Mouse (Mus musculus) kidney, adult 8-10 months (tissue): Measurements from ENCODE around the gene Lalba.
"Not testable (repeated sequence)": the region's sequence is repeated elsewhere in the genome, so short reads cannot be mapped to it uniquely, and the experiment has no call there.

Experiments
- DNase-seq, 2 experiments: peaks; one replicate each; pipeline ENCODE4 v3.0.0; 2022

Gene Lalba

GRCm38 (mm10) chr15:98482701-98483100, at the start of gene Lalba:
TSS of gene Lalba (minus strand) at chr15:98482721.
- no peak for DNase-seq

GRCm38 (mm10) chr15:98532281-98532680, 49.8 kb upstream of the Lalba start:
- DNase-seq, result no peak

- no peak for DNase-seq
These were observed 45.6 kb upstream of the Lalba start for GRCm38 (mm10) chr15:98528066-98528563.

GRCm38 (mm10) chr15:98527056-98527771, 44.7 kb upstream of the Lalba start:
- no peak for DNase-seq

- DNase-seq, result no peak
These were observed 43.5 kb upstream of the Lalba start for GRCm38 (mm10) chr15:98526057-98526456.

GRCm38 (mm10) chr15:98521245-98521644, 38.7 kb upstream of the Lalba start:
- no peak for DNase-seq

GRCm38 (mm10) chr15:98517380-98518355, 35.1 kb upstream of the Lalba start:
- DNase-seq, result peak; percentile 31 to 65

GRCm38 (mm10) chr15:98514845-98515244, 32.3 kb upstream of the Lalba start:
- not testable (repeated sequence) for DNase-seq

GRCm38 (mm10) chr15:98514146-98514545, 31.6 kb upstream of the Lalba start:
- no peak for DNase-seq

- DNase-seq, result not testable (repeated sequence)
These were observed 31.2 kb upstream of the Lalba start for GRCm38 (mm10) chr15:98513676-98514075.

GRCm38 (mm10) chr15:98512799-98513321, 30.3 kb upstream of the Lalba start:
- DNase-seq, result peak; percentile 46 to 50

GRCm38 (mm10) chr15:98512232-98512631, 29.7 kb upstream of the Lalba start:
- no peak for DNase-seq

GRCm38 (mm10) chr15:98511386-98511928, 28.9 kb upstream of the Lalba start:
- no peak for DNase-seq

- DNase-seq, result peak in 1 of 2 experiments; percentile 66
These were observed 28.2 kb upstream of the Lalba start for GRCm38 (mm10) chr15:98510438-98511385.

- DNase-seq, result no peak
These were observed 26.9 kb upstream of the Lalba start for GRCm38 (mm10) chr15:98509387-98509786.

- no peak for DNase-seq
These were observed 24.8 kb upstream of the Lalba start for GRCm38 (mm10) chr15:98507321-98507720.

- DNase-seq, result no peak
These were observed 23.9 kb upstream of the Lalba start for GRCm38 (mm10) chr15:98506253-98506957.

GRCm38 (mm10) chr15:98504514-98504913, 22.0 kb upstream of the Lalba start:
- DNase-seq, result peak in 1 of 2 experiments; percentile 68

- no peak for DNase-seq
These were observed 20.8 kb upstream of the Lalba start for GRCm38 (mm10) chr15:98503317-98503716.

GRCm38 (mm10) chr15:98497631-98498030, 15.1 kb upstream of the Lalba start:
- DNase-seq, result no peak

GRCm38 (mm10) chr15:98492102-98492501, 9.6 kb upstream of the Lalba start, which contains the start of gene Olfr279:
TSS of gene Olfr279 (plus strand) at chr15:98492402.
- no peak for DNase-seq
